Mouse (Mus musculus): Measurements from ENCODE around the gene Entpd3.
A peak's percentile ranks its signal among the peaks of the same experiment; 100 is the strongest.
"Not testable (repeated sequence)": the region's sequence is repeated elsewhere in the genome, so short reads cannot be mapped to it uniquely, and the experiment has no call there.

Entpd3 gene

DNA sequence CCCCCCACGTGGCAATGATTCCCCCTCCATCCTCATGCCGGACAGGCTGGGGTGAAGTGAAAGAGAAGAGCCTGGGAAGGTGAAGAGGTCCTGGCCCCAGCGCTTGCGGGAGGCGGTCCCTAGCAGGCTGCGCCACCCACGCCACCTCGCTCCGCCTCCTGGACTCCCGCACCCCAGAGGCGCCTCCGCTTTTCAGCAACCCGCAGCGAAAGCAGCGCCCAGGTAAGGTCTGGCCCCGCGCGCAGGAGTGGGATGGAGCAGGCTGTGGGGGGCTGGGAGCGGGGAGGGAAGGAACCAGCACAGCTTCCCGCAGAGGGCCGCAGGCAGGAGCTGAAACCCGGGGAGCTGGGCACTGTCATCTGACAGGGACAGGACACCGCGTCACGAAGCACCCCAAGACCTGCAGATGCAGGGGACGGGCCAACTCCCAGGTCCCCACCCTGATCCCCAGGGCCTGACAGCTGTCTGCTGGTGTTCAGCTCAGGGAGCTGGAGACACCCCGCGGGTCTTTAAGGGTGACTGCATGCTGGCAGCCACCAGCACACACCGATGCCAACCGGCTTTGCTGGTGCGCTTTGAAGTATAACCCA is at the start of gene Entpd3:
Gene Entpd3 (plus strand): TSS at position 157 of the 590 bp plus-strand sequence.
- DNase-seq = peak in 1 of 2 experiments; percentile 4

DNA sequence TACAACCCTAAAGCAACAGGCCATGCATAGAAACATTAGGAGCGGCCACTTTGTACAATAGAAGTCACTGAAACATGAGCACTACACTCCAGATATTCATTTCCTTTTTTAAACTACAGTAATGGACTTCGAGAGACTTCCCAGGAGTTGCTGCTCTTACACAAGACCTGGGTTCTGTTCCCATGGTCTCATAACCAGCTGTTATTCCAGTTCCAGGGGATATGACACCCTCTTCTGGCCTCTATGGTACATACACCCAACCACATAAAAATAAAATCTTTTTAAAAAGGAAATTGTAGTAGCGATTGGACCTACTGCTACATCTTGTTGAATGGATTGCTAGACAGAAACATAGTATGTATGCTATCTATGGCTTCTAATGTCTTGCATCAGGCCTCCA is 48.1 kb upstream of the Entpd3 start:
- DNase-seq = no peak

DNA sequence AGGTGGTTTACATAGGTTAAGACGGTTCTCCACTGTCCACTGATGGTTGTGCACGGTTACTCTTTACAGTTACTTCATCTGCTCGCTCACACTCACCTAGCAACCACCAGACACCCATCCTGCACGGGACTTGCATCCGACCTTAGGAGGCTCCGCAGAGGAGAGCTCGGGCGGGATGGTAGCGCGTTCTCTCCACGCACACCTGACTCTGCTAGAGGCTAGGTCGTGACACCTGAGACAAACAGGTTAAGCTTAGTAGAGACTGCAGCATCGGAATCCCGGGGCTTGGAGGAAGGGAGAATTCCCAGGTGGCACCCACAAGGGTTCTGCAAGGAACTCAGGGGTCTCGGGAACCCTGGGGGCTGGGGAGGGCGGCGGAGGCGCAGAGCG is 47.6 kb upstream of the Entpd3 start, which contains the start of gene Eif1b:
Gene Eif1b (plus strand): TSS at position 223 of the 390 bp plus-strand sequence.
- DNase-seq = no peak

DNA sequence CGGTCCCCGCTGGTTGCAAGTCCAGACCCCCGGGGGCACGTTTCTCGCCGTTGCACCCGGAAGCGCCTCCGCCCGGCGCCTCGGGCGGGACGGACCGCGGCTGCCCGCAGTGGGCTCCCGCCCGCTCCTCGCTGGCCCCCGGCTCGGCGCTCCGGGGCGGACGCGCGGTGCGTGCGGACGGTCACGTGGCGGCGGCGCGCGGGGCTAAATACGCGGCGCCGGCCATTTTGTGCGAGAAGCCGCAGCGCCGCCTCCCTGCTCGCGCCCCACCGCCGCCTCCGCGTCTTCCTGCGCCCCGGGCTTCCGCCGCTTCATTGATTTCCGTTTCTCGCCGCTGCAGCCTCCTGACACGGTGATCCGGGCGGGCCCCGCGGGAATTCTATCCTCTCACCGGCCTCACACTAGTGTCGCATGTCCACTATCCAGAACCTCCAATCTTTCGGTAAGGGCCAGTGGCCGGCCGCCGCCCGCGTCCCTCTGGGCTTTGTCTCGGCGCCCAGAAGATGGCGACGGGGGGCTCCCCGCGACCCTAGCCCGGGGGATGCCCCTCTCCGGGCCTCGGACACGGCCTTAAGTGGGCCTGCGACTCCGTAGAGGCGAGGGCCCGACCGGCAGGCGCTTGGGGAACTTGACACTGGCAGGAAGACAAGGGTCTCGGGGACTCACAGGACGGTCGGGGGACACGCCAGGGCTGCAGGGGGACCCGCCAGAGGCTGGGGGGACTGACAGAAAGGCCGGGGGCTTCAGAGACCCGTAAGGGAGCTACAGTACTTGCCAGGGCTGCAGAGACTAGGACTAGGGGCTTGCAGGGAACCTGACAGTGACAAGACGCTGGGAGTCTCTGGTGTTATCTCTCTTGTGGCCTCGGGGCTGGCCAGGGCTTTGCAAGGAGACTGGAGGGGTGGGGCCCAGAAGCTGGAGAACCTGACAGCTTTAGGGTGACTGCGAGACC is 46.9 kb upstream of the Entpd3 start:
- peak; percentile 61 to 72 for DNase-seq

DNA sequence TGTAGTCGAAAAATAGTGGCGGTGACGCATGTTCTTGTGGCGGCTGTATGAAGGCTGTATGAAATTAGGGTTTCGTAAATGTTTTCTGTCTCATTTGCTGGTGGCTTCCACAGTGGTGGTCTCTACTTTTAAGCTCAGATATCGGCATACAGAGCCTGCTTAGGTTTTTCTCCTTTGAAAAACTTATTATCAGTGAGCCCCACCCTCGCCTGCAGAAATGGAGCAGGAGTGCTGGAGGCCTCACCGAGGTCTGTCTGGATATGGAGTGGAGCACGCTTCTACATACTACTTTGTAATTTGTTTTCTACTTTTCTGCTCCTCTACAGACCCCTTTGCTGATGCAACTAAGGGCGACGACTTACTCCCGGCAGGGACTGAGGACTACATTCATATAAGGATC is 45.8 kb upstream of the Entpd3 start:
- DNase-seq = no peak

DNA sequence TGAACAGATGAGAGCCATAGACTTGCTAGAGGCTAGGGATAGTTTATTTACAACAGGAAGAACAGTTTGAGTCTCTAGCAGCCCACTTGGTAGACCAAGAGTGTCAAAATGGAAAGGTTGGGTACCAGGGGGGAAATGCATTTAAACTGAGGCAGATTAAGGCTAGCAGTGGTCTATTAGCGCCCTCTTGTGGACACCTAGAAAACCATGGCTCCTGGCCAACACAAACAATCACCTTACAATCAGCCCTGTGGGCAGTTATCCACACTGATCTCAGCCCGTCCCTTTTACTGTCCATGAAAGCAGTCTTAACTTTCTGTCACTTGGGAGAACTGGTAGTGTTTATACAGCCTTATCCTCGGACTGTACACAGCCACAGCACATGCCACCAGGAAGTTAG is 42.9 kb upstream of the Entpd3 start:
- DNase-seq = peak; percentile 52 to 75

DNA sequence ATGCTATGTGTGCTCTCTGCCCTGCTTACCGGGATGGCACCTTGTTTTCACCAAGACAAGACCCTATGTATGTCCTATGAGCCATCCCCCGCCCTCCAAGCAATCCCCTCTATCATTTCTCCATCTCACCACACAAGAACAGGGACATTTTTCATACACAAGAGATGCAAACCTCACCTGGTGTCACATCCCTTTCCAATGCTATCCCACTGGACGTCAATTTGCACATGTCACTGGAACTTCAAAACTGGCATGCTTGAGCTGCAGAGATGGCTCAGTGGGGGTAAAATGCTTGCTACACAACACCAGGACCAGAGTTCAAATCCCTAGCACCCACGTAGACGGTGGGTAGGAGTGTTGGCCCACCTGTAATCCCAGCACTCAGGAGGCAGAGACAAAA is 41.6 kb upstream of the Entpd3 start:
- no peak for DNase-seq

DNA sequence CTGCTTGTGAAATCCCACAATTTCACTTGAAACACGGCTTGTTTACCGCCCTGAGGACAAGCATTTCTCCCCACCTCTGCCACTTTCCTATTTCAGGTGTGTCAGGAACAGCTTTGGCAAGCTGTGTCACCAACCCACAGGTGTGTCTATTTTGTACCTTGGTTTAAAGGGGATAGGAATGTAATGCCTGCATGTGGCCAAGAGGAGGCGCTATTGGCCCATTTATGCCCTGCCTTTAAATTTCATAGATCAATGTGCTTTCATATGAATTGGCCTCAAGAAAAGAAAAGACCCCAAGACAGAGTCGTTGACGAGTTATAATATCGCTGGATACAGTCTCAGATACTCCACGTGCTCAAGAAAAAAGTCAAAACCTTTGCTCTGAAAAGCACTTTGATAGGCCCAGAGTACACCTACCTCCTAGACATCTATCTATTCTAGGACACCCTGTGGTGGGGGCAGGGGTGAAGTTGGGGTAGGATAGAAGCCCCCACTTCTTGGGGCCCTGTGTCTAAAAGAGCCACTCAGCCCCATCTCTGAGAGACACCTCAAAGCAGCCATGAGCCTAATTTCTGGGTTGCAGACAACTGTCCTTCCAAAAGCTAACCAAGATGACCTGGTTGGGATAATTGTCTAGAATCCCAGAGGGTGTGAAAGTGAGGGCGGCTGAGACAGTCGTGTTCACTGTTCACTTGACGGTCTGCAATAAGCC is 38.3 kb upstream of the Entpd3 start:
- DNase-seq = no peak

DNA sequence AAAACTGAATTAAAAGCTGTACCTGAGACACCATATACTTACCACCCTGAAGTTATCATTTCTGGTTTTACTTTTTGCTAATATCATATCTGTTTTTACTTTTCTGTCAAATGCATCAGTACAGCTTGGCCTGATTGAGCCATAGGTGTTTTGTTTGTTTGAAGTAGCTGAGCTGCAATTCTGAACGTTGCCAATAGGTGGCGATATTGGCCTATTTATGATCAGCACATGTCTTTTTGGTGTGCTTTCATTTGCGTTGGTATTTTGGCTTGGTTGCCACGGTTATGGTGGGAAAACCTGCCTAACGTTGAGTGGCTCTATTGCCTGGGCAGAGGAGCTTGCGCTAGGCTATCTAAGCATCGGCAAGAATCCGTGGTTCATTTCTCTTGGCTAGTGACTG is 37.6 kb upstream of the Entpd3 start:
- peak; percentile 50 to 82 for DNase-seq

DNA sequence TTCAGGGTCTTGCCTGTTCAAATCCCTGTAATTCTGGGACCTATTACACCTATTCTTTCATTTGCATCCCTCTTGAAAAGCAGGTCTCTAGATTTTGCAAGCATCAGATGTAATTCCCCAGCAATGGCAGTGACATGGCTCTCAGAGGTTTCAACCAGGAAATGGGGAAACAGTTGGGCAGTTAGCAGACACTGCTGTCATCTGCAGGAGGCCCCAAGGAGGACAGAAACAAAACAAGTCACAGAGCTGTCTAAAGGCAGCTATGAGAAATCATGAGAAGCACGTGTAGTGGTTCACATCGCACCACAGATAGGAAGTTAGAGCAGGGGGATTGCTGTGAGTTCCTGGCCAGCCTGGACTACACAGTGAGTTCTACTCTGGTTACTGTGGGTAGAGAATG is 35.2 kb upstream of the Entpd3 start:
- no peak for DNase-seq

DNA sequence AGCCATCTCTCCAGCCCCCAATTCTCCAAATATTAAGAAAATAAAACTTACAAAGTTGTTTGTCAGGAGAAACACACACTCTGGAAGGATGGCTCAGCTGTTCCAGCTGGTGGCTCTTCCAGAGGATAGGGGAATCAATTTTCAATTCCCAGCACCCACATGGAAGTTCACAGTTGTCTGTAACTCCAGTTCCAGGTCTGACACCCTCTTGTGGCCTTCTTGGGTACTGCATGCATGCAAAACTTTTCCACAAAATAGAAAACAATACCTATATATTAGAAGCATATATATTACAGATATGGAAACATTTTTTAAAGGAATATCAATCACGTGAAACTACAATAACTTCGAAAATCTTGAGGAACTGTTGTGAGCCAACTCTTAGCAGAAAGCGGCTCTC is 27.8 kb upstream of the Entpd3 start:
- peak in 1 of 2 experiments; percentile 28 for DNase-seq

DNA sequence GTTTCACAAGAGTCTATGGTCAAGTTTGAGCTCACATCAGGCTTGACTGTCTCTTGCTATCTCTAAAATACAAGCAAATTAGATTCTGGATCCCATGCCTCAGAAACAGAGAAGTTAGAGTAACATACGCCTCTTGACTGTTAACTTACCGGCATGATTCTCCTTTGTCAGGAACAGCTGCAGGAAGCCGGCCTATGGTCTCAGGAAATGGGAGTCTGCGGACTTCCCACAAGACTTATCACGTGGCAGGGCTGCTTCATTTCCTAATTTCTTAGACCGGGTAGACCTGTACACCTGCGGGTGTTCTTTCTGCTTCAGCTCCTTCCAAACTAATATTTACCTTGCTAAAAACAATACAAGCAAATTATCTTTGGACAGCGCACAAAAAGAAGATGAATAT is 22.9 kb upstream of the Entpd3 start:
- DNase-seq = no peak

DNA sequence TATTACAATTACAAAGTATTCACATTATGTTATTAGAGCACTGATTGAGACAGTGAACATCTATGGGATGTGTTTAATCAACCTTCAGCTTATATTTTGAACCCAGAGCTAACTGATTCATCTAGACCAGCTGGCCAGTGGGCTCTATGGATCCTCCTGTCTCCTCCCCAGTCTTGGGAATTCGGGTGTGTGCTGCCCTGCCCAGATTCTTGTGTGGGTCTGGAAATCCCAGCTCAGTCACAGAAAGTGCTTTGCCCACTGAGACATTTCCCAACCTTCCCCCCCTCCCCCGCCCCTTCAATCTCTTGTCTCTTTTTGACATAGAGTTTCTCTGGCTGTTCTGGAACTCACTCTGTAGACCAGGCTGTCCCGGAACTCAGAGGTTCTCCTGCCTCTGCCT is 20.7 kb upstream of the Entpd3 start:
- no peak for DNase-seq

DNA sequence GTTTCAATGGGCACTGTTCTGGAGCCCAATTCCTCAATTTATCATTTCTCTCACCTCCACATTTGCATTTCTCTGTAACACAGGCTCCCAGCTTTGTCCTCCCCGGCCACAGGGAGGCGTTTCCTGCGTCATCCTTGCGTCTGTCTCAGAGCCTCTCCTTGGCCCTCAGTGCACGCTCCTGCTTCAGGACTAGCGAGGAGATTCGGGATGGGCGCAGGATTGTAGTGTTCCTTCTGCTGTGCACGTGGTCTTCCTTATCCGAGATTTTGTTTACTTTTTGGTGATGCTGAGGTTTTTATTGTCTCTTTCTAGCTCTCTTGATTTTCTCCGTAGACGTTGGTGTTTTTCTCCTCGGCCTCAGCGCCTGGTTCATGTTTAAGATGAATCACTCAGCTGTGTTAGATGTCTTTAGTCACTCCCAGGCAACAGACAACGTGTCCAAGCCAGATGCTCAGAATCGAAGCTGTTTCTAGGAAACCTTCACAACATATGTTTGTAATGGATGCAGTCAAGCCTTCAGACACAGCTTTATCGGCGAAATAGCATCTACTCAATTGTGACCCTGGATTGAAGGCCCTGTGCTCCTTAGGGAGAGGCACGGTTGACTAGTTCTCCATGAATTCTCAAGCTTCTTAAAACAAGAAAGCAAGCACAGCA is 20.0 kb upstream of the Entpd3 start:
- no peak for DNase-seq

DNA sequence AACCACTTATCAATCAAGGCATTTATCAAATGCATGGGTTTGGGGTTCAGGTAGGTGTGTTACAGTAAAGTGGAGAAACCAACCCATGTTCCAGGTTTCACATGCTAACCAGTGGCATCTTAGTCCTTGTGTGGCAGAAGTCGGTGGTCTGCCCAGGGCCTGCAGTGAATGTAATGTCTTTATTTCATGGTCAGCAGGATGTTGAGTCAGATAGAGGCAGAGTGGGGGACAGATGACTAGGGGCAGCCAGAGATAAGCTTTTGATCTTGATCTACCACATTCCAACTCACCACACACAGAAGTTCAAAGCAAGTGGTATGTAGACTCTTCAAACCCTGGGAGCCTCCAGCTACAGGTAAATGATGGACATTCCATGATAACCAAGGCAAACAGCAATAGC is 18.5 kb upstream of the Entpd3 start:
- DNase-seq = no peak

DNA sequence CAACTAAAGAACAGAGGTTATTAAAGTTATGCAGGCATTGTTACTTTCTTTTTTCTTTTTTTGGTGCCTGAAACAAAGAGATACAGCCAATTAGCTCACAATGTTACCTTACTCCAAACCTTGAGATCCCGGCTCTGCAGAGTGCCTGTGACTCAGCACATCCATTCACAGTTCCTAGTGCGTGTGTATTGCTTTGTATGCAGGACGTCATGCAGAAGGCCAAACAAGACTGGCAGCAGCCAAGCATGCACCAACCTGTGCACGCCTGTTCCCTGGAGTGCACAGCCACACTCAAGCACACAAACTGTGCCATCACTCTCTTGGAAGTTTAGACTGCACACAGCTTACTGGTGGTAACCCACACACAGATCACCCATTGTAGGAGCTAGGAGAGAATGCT is 12.3 kb upstream of the Entpd3 start:
- DNase-seq = no peak

DNA sequence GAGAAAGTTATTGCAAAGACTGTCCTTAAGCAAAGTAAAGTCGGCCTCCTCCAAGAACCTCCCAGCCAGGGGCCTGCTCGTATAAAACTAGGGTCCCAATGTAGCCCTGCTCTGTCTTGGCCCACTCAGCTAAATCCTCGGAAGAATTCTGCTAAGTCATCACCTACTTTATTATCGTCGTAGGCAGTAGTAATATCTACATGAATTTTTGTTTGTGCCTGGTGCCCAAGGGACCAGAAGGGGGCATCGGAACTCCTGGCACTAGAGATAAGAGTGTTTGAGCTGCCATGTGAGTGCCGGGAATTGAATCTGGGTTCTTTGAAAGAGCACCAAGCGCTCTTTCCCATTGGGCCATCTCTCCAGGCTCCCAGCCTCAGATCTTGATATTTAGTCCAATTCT is 11.7 kb upstream of the Entpd3 start:
- no peak for DNase-seq

DNA sequence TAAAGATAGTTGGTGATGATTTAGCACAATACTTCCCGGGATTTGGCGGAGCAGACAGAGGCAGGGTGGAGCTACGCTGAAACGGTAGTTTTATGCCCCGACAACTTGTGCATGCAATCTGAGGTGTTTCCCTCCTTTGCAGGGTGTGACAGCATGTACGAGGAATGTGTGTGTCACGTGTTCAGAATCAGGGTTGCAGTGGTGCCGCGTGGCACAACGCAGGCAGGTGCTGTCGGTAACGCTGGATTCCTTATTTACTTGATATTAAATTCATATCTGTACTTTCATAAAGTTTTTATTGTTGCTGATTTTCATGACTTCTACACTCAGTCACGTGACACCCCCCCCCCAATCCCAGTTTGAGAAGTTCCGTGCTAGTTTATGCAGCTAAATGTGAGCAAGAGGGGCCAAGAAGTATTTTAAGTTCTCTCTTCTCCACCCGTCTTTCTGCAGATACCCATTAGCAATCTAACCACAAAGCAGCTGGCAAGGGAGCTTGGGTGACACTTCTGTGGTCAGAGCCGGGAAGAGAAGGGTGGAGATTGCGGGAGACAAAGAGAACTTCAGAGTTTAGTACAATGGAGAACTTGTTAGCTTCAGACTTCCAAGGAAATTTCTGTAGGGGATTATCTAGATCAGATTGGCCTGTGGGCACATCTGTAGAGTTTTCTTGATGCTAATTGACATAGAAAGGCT is 10.7 kb upstream of the Entpd3 start:
- no peak for DNase-seq

DNA sequence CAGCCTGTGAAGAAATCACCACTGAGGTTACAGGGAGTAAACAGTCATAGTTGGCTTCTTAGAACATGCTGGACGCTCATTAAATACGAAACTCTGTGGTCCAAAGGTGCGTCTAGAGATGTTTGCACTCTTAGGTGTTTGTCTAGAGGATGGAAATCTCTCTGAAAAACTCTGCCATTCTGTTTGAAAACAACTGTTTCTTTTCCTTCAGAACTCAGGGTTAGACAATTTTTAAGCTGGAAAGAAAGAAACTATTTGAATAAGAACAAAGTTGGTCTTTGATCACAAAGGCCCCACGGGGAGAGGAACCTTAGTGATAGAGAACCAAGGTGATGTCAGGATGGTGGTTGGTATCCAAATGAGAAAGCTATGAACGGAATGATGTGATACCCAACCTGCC is 9.1 kb upstream of the Entpd3 start:
- DNase-seq = no peak

DNA sequence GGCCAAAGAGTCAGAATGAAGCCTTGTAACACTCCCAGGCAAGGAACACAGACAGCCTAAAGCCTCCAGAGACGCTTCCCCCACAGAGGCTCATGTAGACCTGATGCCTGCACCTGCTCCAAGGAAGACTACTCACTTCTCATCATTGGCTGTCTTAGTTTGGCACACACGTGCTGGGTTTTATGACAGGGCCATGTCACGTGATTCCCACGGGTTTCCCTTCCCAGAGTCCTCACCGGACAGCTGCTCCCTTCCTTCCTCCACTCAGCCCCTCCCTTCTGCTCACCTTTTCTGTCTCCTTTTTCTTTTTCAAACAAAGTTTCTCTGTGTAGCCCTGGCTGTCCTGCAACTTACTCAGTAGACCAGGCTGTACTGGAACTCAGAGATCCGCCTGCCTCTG is 7.6 kb upstream of the Entpd3 start:
- no peak for DNase-seq

DNA sequence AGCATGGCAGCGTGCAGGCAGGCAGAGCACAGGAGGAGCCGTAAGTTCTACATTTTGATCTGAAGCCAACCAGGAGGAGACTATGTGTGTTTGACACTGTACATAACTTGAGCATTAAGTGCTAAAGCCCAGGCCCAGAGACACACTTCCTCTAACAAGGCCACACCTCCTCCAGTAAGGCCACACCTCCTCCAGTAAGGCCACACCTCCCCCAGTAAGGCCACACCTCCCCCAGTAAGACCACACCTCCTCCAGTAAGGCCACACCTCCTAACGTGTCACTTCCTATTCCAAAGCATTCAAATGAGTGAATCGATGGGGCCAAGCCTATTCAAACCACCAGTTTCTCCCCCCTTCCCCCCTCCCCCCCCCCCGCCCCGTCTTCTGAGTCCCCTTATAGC is 6.9 kb upstream of the Entpd3 start:
- no peak for DNase-seq

DNA sequence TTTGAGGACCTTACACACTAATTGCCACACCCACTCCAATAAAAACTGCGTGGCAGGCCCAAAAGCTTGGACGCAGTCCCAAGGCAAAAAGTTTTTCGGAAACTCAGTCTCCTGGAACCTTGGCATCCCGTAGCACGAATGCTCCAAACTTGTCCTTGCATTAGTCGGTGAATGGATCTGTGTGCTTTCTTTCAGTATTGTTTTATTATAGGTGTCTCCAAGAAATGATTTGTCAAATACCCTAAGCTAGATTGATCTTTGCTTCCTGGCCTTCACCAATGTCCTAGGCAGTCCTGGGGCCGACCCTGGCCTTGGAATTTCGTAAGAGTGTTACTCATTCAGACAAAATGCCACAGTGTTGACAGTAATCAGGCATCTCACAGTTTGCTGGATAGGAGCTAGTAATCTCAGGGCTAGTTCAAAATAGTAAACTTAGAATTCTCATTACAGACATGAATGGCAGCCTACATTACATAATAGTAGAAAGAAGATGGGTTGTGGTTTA is 6.1 kb upstream of the Entpd3 start:
- not testable (repeated sequence) for DNase-seq

Data from kidney, adult 8-10 months (tissue).